Mouse (Mus musculus): ENCODE data around the gene Slc10a7. TPM values are rescaled to one million over a fixed set of nuclear protein-coding genes. Genes with fewer than 3 reads are reported as not detected.
"Not testable (repeated sequence)": the region's sequence is repeated elsewhere in the genome, so short reads cannot be mapped to it uniquely, and the experiment has no call there.

The Slc10a7 gene
- polyA plus RNA-seq (2012; rRNA removed) = 4.7 and 5.2 TPM in 2 replicates

DNA sequence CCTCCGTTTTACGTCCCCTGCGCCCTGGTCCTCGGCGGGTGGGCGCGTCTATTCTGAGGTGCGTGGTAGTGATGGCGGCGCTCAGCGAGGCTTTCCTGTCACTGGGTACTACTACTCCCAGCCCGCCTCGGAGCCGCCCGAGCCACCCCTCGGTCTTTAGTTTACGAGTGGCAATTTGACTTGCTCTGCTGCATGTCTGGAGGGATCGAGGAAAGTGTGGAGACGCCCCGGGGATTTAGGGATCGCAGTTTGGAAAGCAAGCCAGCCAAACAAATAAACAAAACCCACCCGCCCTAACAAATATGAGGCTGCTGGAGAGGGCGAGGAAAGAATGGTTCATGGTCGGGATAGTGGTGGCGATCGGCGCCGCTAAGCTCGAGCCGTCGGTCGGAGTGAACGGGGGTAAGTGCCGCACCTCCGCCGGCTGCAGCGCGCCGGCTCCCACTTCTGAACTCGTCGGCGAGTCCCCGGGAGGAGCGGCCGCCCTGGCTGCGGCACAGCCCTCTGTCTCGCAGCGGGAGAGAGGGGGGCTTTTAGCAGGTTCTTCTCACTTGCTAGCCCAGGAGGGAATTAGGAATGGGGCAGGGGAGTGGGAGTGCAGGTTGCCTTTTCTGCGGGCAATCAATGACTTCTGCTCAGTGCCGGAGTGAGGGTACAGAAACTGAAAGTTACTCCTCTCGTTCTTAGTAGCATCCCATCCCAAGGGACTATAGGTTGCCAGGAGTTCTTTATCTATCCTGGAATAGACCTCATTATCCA is at the start of gene Slc10a7:
Gene Slc10a7 (plus strand): TSS at position 74 of the 759 bp plus-strand sequence.
- TF ChIP-seq CTCF (IDR thresholded peaks at IDR 0.05; ENCODE audit: extremely low read depth, insufficient read length, insufficient replicate concordance, low read depth, low read length) (no peak), POLR2A (IDR thresholded peaks at IDR 0.05; ENCODE audit: low read depth, low read length) (no peak)
- Histone ChIP-seq H3K36me3 (ENCODE audit: control insufficient read depth, insufficient read depth, low read length) (no peaks in the 10 kb centered on the region; the same call in 1 of the 2 replicates), H3K4me3 (ENCODE audit: low read depth, low read length) (peak within 1 kb of the TSS; percentile 80), H3K27me3 (ENCODE audit: control insufficient read depth, insufficient read depth, low read length) (no peaks in the 10 kb centered on the region), H3K27ac (ENCODE audit: insufficient read depth, low read depth, low read length) (peak within 1 kb of the TSS; percentile 82), H3K4me1 (ENCODE audit: control insufficient read depth, insufficient read depth, insufficient read length, low read length) (no peaks in the 10 kb centered on the region; the same call in 1 of the 2 replicates)
- WGBS = under 1% methylated on average over 51 of the region's 51 CpGs

- no peak overlapping the region for H3K4me3 ChIP-seq (ENCODE audit: low read depth, low read length)
- no peaks in the 10 kb centered on the region for H3K27me3 ChIP-seq (ENCODE audit: control insufficient read depth, insufficient read depth, low read length)
- no peak overlapping the region for H3K27ac ChIP-seq (ENCODE audit: insufficient read depth, low read depth, low read length)
- H3K4me1 ChIP-seq (ENCODE audit: control insufficient read depth, insufficient read depth, insufficient read length, low read length) = no peaks in the 10 kb centered on the region
- no peaks in the 10 kb centered on the region for H3K36me3 ChIP-seq (ENCODE audit: control insufficient read depth, insufficient read depth, low read length)
- WGBS = 64% methylated on average over 2 of the region's 2 CpGs
- no peak for TF ChIP-seq POLR2A (IDR thresholded peaks at IDR 0.05; ENCODE audit: low read depth, low read length)
- no peak for TF ChIP-seq CTCF (IDR thresholded peaks at IDR 0.05; ENCODE audit: extremely low read depth, insufficient read length, insufficient replicate concordance, low read depth, low read length)
Observed at GRCm38 (mm10) chr8:78463941-78464340, 45.2 kb upstream of the Slc10a7 start.

DNA sequence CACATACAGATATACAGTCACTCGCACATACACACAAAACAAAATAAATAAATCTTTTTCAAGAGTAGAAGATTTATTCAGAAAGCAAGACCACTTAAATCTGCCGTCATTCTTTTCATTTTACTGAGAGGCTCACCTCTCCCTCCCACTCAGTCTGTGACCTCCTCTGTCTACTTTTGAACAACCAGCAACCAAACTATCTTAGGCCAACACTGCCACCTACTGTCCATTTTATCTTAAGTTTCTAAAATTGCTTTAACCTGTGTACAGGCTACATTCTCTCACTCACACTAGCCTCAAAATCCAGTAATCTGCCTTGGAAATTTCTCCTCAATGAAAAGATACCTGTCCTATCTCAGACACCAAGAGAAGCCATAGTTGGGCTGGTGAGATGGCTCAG is 41.3 kb upstream of the Slc10a7 start:
- Histone ChIP-seq H3K4me3 (ENCODE audit: low read depth, low read length) (no peak overlapping the region), H3K36me3 (ENCODE audit: control insufficient read depth, insufficient read depth, low read length) (no peaks in the 10 kb centered on the region), H3K27me3 (ENCODE audit: control insufficient read depth, insufficient read depth, low read length) (no peaks in the 10 kb centered on the region), H3K4me1 (ENCODE audit: control insufficient read depth, insufficient read depth, insufficient read length, low read length) (no peaks in the 10 kb centered on the region), H3K27ac (ENCODE audit: insufficient read depth, low read depth, low read length) (no peak overlapping the region)
- 88% methylated on average over 2 of the region's 2 CpGs for WGBS
- TF ChIP-seq CTCF (IDR thresholded peaks at IDR 0.05; ENCODE audit: extremely low read depth, insufficient read length, insufficient replicate concordance, low read depth, low read length) = no peak
- TF ChIP-seq POLR2A (IDR thresholded peaks at IDR 0.05; ENCODE audit: low read depth, low read length) = no peak

DNA sequence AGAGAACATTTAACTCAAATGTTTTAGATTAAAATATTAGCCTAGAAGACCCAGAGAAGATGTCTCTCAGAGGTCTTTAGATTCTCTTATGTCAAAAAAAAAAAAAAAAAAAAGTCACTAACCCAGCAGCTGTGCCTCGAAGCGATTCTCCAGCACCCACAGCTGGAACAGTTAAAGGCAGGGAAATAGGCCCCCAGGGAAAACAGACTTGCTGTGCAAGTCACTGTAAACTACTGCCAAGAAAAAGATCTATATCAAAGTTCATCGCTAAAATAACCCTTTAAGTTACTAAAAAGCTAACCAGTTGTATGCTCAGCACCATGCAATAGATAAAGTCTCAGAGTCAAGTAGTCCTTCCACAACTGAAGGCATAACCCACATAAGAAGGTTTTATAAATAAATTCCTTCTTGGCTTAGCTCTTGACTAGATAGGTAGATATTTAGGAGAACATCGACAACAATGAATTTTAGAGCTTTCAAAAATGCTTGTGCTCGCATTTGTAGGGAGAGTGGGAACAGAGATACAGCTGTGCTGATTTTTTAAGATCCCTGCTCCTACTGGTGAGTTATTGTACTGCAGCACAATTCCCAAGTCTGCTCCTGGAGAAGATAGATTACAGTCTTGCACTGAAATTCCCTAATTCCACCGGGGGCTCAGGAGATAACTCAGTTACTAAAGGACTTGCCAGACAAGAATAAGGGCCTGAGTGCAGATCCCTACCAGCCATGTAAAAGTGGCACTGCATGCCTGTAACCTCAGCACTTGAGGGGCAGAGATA is 31.9 kb upstream of the Slc10a7 start:
- H3K4me3 ChIP-seq (ENCODE audit: low read depth, low read length) = no peak overlapping the region
- H3K36me3 ChIP-seq (ENCODE audit: control insufficient read depth, insufficient read depth, low read length) = no peaks in the 10 kb centered on the region
- no peak for TF ChIP-seq POLR2A (IDR thresholded peaks at IDR 0.05; ENCODE audit: low read depth, low read length)
- TF ChIP-seq CTCF (IDR thresholded peaks at IDR 0.05; ENCODE audit: extremely low read depth, insufficient read length, insufficient replicate concordance, low read depth, low read length) = no peak
- WGBS = 34% methylated on average over 6 of the region's 6 CpGs
- H3K27me3 ChIP-seq (ENCODE audit: control insufficient read depth, insufficient read depth, low read length) = no peaks in the 10 kb centered on the region
- H3K4me1 ChIP-seq (ENCODE audit: control insufficient read depth, insufficient read depth, insufficient read length, low read length) = no peaks in the 10 kb centered on the region
- no peak overlapping the region for H3K27ac ChIP-seq (ENCODE audit: insufficient read depth, low read depth, low read length)

DNA sequence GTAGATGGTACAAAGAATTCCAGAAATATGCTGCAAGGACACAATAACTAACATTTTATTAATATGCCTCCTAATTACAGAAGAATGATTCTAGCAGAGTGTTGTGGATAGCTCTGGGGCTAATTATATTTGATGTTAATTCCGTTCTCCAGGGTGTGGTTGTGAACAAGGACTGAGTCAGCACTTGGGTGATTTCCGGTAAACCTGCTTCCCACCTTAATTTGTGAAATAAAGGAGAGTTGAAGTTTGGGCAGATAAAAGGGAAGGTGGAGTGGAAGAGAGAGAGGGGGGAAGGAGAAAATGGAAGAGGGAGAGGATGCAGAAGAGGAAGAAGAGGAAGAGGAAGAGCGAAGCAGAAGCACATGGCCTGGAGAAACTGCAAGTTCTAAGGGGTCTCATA is 19.4 kb upstream of the Slc10a7 start:
- no peak overlapping the region for H3K27ac ChIP-seq (ENCODE audit: insufficient read depth, low read depth, low read length)
- 75% methylated on average over 3 of the region's 3 CpGs for WGBS
- no peak overlapping the region for H3K4me3 ChIP-seq (ENCODE audit: low read depth, low read length)
- no peaks in the 10 kb centered on the region for H3K36me3 ChIP-seq (ENCODE audit: control insufficient read depth, insufficient read depth, low read length)
- TF ChIP-seq POLR2A (IDR thresholded peaks at IDR 0.05; ENCODE audit: low read depth, low read length) (no peak), CTCF (IDR thresholded peaks at IDR 0.05; ENCODE audit: extremely low read depth, insufficient read length, insufficient replicate concordance, low read depth, low read length) (no peak)
- no peaks in the 10 kb centered on the region for H3K4me1 ChIP-seq (ENCODE audit: control insufficient read depth, insufficient read depth, insufficient read length, low read length)
- H3K27me3 ChIP-seq (ENCODE audit: control insufficient read depth, insufficient read depth, low read length) = no peaks in the 10 kb centered on the region; the same call in 1 of the 2 replicates

DNA sequence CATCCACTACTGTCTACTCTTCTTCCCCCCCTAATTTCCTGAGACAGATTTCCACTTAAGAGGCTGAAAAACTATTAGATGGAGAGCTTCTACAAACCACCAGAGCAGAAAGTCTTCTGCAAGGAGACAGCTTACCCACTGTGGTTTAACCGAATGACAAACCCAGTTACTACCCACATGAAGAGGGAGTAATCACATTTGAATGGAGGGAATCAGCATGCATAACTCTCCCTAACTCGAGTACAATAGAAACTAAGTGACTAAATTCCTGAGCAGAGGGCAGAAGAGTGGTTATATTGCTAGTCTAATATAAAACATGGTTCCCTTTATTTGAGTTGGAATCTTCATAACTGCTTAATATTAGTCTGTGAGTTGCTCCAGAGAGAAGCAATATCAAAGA is 16.1 kb upstream of the Slc10a7 start:
- no peaks in the 10 kb centered on the region; the same call in 1 of the 2 replicates for H3K27me3 ChIP-seq (ENCODE audit: control insufficient read depth, insufficient read depth, low read length)
- TF ChIP-seq POLR2A (IDR thresholded peaks at IDR 0.05; ENCODE audit: low read depth, low read length) (no peak), CTCF (IDR thresholded peaks at IDR 0.05; ENCODE audit: extremely low read depth, insufficient read length, insufficient replicate concordance, low read depth, low read length) (no peak)
- H3K36me3 ChIP-seq (ENCODE audit: control insufficient read depth, insufficient read depth, low read length) = no peaks in the 10 kb centered on the region
- no peak overlapping the region for H3K27ac ChIP-seq (ENCODE audit: insufficient read depth, low read depth, low read length)
- H3K4me1 ChIP-seq (ENCODE audit: control insufficient read depth, insufficient read depth, insufficient read length, low read length) = no peaks in the 10 kb centered on the region
- H3K4me3 ChIP-seq (ENCODE audit: low read depth, low read length) = no peak overlapping the region
- 43% methylated on average over 2 of the region's 2 CpGs for whole genome bisulfite sequencing

GRCm38 (mm10) chr8:78496273-78496672 is 12.9 kb upstream of the Slc10a7 start:
- H3K27ac ChIP-seq (ENCODE audit: insufficient read depth, low read depth, low read length); H3K4me3 ChIP-seq (ENCODE audit: low read depth, low read length); H3K36me3 ChIP-seq (ENCODE audit: control insufficient read depth, insufficient read depth, low read length); H3K4me1 ChIP-seq (ENCODE audit: control insufficient read depth, insufficient read depth, insufficient read length, low read length); H3K27me3 ChIP-seq (ENCODE audit: control insufficient read depth, insufficient read depth, low read length): not testable (repeated sequence)
- WGBS = 93% methylated on average over 3 of the region's 3 CpGs
